Mouse (Mus musculus) c-Kit-positive CD71-positive TER-119-negative erythroid progenitor cells, embryonic 14.5 days (primary cell): ENCODE data around the gene Fer.
A peak's percentile ranks its signal among the peaks of the same experiment; 100 is the strongest.
"Not testable (repeated sequence)": the region's sequence is repeated elsewhere in the genome, so short reads cannot be mapped to it uniquely, and the experiment has no call there.

Experiments used
- DNase-seq: peaks from one replicate; pipeline ENCODE4 v3.0.0-alpha.2; 2013; ENCODE audit warnings: low read depth

The Fer gene

DNA sequence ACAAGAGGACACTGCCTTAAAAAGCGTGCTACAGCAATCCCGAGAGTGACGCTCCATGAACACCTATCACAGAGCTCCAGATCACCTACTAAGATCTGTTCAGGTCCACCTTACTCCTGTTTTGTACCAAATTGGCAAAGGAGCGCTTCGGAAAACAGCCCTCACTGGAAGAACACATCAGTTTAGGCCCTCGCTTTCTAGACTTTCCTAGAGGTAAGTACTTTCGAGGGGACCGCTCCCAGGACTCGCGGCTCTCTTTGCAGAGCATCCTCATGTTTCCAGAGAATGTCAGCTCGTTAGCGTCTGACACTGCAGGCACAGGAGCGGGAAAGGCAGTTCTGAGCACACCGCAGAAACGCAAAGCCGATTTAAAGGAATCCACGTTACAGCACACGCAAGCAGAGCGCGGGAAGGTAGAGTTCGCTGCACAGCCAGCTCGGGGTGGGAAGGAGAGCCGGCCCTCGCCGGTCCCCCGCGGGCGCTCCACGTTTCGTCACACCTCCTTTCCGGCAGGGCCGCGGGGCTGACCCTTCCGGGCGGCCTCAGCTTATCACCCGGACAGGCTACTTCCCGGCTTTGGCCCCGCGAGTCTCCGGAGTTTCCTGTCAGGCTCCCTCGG is at the start of gene Fer:
Gene Fer (plus strand): TSS at position 51 of the 619 bp plus-strand sequence.
- DNase-seq, result no peak

- no peak for DNase-seq
These were observed 49.3 kb upstream of the Fer start for GRCm38 (mm10) chr17:63813552-63813951.

- DNase-seq, result no peak
These were observed 44.3 kb upstream of the Fer start for GRCm38 (mm10) chr17:63818444-63819027.

GRCm38 (mm10) chr17:63824141-63824540 is 38.7 kb upstream of the Fer start:
- no peak for DNase-seq

DNA sequence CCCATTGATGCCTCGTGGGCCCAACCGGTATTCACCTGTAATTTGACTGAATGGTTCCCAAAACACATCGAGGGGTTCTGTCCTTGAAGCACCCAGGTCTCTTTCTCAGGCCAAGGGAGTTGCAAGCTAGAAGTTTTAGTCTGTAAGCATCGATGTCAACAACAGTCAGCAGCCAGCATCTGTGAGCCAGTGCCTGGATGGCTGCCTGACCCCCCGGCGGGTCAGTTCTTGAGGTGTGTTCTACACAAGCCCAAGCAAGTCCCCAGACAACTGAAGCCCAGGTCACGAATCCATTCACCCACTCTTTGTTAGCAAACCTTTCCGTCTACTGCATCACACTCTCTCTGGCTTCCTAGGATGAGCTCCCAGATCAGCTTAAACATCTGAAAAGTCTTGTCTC is 36.7 kb upstream of the Fer start:
- DNase-seq, result no peak

- DNase-seq, result no peak
These were observed 36.1 kb upstream of the Fer start for GRCm38 (mm10) chr17:63826767-63827166.

DNA sequence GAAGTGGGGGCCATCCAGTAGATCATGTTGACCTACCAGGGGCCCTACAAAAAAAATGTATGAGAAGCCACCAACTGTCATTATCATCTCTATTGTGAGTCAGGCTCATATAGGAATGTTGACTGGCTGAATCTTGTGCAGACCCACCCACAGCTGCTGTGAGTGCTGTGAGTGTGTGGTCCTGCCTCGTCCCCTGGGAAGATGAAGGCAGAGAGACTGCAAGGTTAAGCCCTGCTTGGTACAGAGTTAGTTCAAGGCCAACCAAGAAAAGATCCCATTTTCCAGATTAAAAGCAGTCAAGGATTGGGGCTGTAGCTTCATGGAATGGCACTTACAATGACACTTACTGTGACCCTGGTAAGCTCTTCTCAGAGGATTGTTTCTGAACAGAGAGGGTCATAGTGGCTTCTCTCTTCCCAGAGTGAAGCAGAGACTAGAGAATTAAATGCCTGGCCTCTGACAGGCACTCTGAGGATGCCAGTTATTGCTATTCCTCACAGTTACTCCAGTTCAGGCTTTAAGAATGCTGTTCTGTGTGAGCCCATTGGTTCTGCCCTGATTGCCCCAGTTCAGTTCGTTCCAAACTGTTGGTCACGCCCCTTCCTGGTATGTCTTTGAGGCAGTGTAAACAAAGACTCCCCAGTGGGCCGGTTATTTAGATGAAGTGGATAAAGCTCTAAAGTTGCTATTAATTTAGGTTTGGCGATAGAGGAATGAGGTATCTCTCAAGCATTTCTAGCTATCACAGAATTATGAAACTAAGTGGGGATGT is 34.1 kb upstream of the Fer start:
- DNase-seq, result no peak

DNA sequence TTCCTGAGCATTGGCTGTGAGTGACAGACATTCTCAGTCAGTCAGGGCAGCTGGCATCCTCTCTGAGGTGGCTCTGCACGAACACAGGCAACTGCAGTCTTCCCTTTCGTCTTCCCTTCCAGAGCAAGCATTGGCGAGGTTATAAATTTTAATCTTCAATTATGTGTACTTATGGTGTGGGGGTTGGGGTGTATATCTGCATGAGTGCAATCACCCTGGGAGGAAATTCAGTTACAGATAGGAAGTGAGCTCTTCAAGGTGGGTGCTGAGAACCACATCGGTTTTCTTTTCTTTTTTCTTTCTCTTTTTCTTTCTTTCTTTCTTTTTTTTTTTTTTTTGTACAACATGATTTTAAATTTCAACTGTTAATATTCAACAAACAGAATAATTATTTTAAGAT is 31.3 kb upstream of the Fer start:
- DNase-seq, result no peak

DNA sequence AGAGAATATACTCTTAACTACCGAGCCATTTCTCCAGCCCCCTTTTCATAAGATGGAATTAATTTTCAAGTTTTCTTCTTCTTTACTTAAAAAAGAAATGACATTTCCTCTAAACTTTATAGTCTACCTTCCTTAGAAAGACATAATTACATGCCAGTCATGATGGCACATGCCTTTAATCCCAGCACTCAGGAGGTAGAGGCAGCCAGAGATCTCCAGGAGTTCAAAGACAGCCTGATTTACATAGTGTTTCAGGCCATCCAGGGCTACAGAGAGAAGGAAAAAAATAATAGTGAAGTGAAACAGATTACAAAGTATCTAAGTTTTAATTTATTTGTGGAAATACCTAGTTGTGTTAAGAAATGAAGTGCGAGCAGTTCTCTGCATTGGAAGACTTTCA is 26.6 kb upstream of the Fer start:
- no peak for DNase-seq

DNA sequence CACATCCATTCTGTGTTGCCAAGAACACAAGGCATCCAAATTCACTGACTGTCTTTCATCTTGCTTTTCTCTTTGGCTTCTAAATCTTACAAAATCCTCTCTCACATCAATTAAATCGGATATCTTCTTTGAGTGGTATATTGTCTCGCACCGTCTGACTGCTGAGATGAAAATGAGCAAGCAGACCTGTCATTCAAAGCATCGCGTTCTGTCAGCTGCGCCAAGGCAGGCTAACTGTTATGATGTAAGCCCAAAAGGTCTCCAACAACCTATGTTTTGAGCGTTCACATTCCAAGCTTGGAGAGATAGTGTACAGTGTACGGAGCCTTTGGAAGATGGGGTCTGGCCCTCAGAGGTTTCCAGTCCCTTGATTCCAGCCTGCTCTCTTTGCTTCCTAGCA is 26.2 kb upstream of the Fer start:
- no peak for DNase-seq

GRCm38 (mm10) chr17:63838144-63838543 is 24.7 kb upstream of the Fer start:
- DNase-seq, result no peak

- no peak for DNase-seq
These were observed 23.1 kb upstream of the Fer start for GRCm38 (mm10) chr17:63839636-63840269.

DNA sequence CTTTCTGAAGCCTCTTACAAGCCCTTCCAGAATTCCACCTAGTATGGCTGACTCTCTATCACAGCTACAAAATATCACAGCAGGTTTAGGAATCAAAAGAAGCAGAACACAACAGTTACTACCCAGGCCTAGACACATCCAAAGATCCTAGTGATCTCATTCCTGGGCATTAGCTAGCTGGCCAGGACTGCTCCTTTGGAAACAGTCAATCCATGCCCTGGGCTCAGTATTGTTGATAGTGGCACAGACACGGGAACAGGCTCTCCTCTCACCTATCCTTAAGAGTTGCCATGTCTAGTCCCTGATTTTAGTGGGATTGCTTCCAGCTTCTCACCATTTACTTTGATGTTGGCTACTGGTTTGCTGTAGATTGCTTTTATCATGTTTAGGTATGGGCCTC is 20.6 kb upstream of the Fer start:
- no peak for DNase-seq

- DNase-seq, result no peak
These were observed 17.9 kb upstream of the Fer start for GRCm38 (mm10) chr17:63844936-63845335.

- not testable (repeated sequence) for DNase-seq
These were observed 17.1 kb upstream of the Fer start for GRCm38 (mm10) chr17:63845766-63846165.

- DNase-seq, result no peak
These were observed 13.7 kb upstream of the Fer start for GRCm38 (mm10) chr17:63849151-63849550.

- DNase-seq, result peak; percentile 61
These were observed 13.3 kb upstream of the Fer start for GRCm38 (mm10) chr17:63849566-63849965.

DNA sequence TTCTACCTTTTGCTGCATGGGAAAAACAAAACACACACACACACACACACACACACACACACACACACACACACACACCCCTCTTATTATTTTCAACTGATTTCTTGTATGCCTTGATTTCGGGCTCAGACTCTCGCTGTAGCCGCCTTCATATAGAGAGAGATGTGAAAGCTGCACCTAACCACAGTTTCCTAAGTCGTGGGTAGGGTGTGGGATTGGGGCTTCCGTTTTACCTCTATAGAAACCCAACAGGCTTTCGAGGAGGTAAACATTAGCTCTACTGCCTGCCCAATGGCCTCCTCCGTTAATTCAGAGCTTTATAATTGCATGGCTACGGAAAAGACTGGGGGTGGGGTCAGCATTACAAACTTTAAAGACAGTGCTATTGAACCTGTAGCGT is 12.8 kb upstream of the Fer start:
- DNase-seq, result no peak

DNA sequence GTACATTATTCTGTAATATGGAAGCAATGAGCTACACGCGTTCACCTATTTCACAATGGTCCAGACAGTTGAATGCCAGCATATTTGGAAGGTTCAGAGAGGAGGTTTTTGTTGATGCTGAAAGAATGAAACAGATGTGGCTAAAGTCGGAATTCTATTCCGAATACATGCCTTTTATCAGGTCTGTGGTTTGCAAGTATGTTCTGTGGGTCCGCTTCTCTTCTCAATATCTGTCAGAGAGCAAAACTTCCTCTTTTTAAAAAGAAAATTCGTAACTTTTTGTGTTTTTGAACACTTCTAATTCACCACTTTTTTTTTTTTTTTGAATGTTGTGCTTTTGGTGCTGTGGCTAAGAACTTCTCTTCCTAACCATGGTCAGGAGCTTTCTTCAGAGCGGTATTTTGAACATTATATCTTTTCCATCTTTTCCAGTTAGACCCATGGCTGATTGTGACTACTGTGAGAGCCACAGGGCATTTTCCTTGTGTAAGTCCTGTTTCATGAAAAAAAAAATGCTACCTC is 5.8 kb upstream of the Fer start:
- no peak for DNase-seq

GRCm38 (mm10) chr17:63860988-63861387 is 1.9 kb upstream of the Fer start:
- DNase-seq, result no peak

DNA sequence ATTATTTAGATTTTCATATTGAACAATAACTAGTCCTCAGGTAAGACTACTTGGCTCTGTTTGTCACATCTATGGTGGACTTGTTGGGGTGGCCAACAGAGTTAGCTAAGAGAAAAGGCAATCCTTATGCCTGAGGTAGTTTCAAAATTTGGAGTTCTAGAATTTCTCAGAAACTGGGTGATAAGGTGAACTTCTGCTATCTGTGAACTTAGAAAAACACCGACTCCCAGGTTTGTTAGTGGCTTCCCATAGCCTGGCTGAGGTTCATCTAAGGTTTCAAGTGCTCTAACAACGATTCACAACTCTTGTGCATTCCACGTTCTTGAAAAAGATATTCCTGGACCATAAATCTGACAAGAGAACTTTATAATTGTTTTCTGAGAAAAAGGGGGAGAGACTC is 463 bp upstream of the Fer start:
- no peak for DNase-seq

GRCm38 (mm10) chr17:63863647-63864149 is 836 bp downstream of the Fer start, which contains the start of gene A930002H24Rik:
Gene A930002H24Rik (minus strand): TSS chr17:63863791.
- DNase-seq, result peak; percentile 95
